Mouse (Mus musculus) limb, embryonic 14.5 days (tissue): ENCODE measurements around the gene Gpd1. TPM values are rescaled to one million over a fixed set of nuclear protein-coding genes. Genes with fewer than 3 reads are reported as not detected.

ENCODE experiments used
- ATAC-seq: fragments of 200-750 bp; cut with Nextera tagmentation; 2 replicates; pipeline ENCODE4 v1.8.0; 2017; ENCODE audit warnings: low read depth, moderate number of reproducible peaks, moderate TSS enrichment; ENCODE audit not compliant: low FRiP score
- DNase-seq: peaks from one replicate; pipeline ENCODE4 v3.0.0-alpha.2; 2015; ENCODE audit warnings: low spot score
- H3K27ac ChIP-seq: fragments of 300-500 bp; sonication (generic); replicated peaks from 2 replicates; pipeline ENCODE4 v1.5.1; 2014; ENCODE audit warnings: low read depth, mild to moderate bottlenecking, low read length, moderate library complexity, mixed read lengths
- H3K27me3 ChIP-seq: fragments of 300-500 bp; sonication (generic); 2 replicates; pipeline ENCODE4 v1.6.1; 2014; ENCODE audit warnings: low read length, mixed read lengths; ENCODE audit not compliant: control insufficient read depth, insufficient read depth
- H3K36me3 ChIP-seq: fragments of 300-500 bp; sonication (generic); 2 replicates; pipeline ENCODE4 v1.6.1; 2014; ENCODE audit warnings: mild to moderate bottlenecking, low read length, moderate library complexity, mixed read lengths; ENCODE audit not compliant: control insufficient read depth, insufficient read depth
- H3K4me1 ChIP-seq: fragments of 300-500 bp; sonication (generic); 2 replicates; pipeline ENCODE4 v1.6.1; 2014; ENCODE audit warnings: antibody characterized with exemption, low read length, mixed read lengths; ENCODE audit not compliant: control insufficient read depth, insufficient read depth
- H3K4me2 ChIP-seq: fragments of 300-500 bp; sonication (generic); replicated peaks from 2 replicates; pipeline ENCODE4 v1.6.1; 2014; ENCODE audit warnings: low read depth, mild to moderate bottlenecking, low read length, moderate library complexity; ENCODE audit not compliant: severe bottlenecking
- H3K4me3 ChIP-seq: fragments of 300-500 bp; sonication (generic); replicated peaks from 2 replicates; pipeline ENCODE4 v1.5.1; 2014; ENCODE audit warnings: low read length
- H3K9ac ChIP-seq: fragments of 300-500 bp; sonication (generic); 2 replicates; pipeline ENCODE4 v1.6.1; 2014; ENCODE audit warnings: mild to moderate bottlenecking, low read depth, low read length, moderate library complexity; ENCODE audit not compliant: severe bottlenecking
- H3K9me3 ChIP-seq: fragments of 300-500 bp; sonication (generic); 2 replicates; pipeline ENCODE4 v1.6.1; 2016; ENCODE audit warnings: low read length; ENCODE audit not compliant: control insufficient read depth
- POLR2A ChIP-seq: fragments of 200-500 bp; IDR thresholded peaks from 2 replicates; pipeline ENCODE4 v1.8.0; 2012; ENCODE audit warnings: inconsistent platforms, mild to moderate bottlenecking, moderate library complexity, borderline replicate concordance; ENCODE audit not compliant: insufficient read depth, insufficient read length; ENCODE audit errors: extremely low read depth
- WGBS: fragments of 180-500 bp; shearing (Covaris S2); extraction: QIAGEN DNeasy Blood & Tissue Kit; methylation state at CpG from one replicate; pipeline ENCODE4 v1.1.7; 2014; 5-methylcytosine and 5-hydroxymethylcytosine counted together
- polyA plus RNA-seq, 2 experiments: library from polyadenylated mRNA; depleted of rRNA in 1 of 2; stranded (reverse) in 1 of 2; unstranded in 1 of 2; fragments of >200 nt; fragmentation: Nextera tagmentation in 1 of 2; extraction: Ambion mirVana in 1 of 2; gene quantifications; 2 replicates each; pipeline versions ENCODE4 v1.2.1 to v1.2.3; 2012 to 2014

The Gpd1 gene
- polyA plus RNA-seq, 2 experiments, result 0.22 to 1.4 TPM

- Histone ChIP-seq H3K27ac (no peak overlapping the region), H3K9me3 (no peaks in the 10 kb centered on the region), H3K9ac (no peak overlapping the region), H3K4me3 (no peak overlapping the region), H3K27me3 (no peaks in the 10 kb centered on the region), H3K36me3 (no peaks in the 10 kb centered on the region), H3K4me1 (no peaks in the 10 kb centered on the region), H3K4me2 (no peak overlapping the region)
- ATAC-seq (no peak), DNase-seq (no peak)
- no peak for TF ChIP-seq POLR2A
- WGBS, result 56% methylated on average over 7 of the region's 7 CpGs
These were observed 38.3 kb upstream of the Gpd1 start for GRCm38 (mm10) chr15:99679008-99679407.

- no peaks in the 10 kb centered on the region for H3K4me1 ChIP-seq
- no peaks in the 10 kb centered on the region for H3K36me3 ChIP-seq
- no peak overlapping the region for H3K27ac ChIP-seq
- TF ChIP-seq POLR2A, result no peak
- no peak overlapping the region for H3K4me3 ChIP-seq
- H3K9ac ChIP-seq, result no peak overlapping the region
- no peaks in the 10 kb centered on the region for H3K9me3 ChIP-seq
- ATAC-seq (no peak), DNase-seq (no peak)
- no peaks in the 10 kb centered on the region for H3K27me3 ChIP-seq
- WGBS, result 91% methylated on average over 7 of the region's 7 CpGs
- no peak overlapping the region for H3K4me2 ChIP-seq
These were observed 34.4 kb upstream of the Gpd1 start for GRCm38 (mm10) chr15:99682880-99683279.

- WGBS, result 91% methylated on average over 5 of the region's 5 CpGs
- Histone ChIP-seq H3K27ac (no peak overlapping the region), H3K27me3 (no peaks in the 10 kb centered on the region), H3K4me2 (no peak overlapping the region), H3K4me1 (no peaks in the 10 kb centered on the region), H3K9me3 (no peaks in the 10 kb centered on the region), H3K9ac (no peak overlapping the region), H3K4me3 (no peak overlapping the region), H3K36me3 (no peaks in the 10 kb centered on the region)
- DNase-seq, result no peak
- ATAC-seq, result no peak
- TF ChIP-seq POLR2A, result no peak
These were observed 33.2 kb upstream of the Gpd1 start for GRCm38 (mm10) chr15:99684156-99684555.

- Histone ChIP-seq H3K9me3 (no peaks in the 10 kb centered on the region), H3K27me3 (0 out of 2 replicates have a peak, but pooled peaks cover 4% of the 10 kb centered on the region), H3K4me1 (no peaks in the 10 kb centered on the region), H3K4me3 (no peak overlapping the region), H3K36me3 (no peaks in the 10 kb centered on the region), H3K4me2 (no peak overlapping the region), H3K9ac (no peak overlapping the region), H3K27ac (no peak overlapping the region)
- ATAC-seq (peak; percentile 55; the same call in 1 of the 2 replicates), DNase-seq (peak; percentile 63)
- TF ChIP-seq POLR2A, result no peak
- 11% methylated on average over 4 of the region's 4 CpGs for WGBS
These were observed 28.6 kb upstream of the Gpd1 start for GRCm38 (mm10) chr15:99688712-99689111.

GRCm38 (mm10) chr15:99690924-99691323, 26.4 kb upstream of the Gpd1 start:
- Histone ChIP-seq H3K4me2 (no peak overlapping the region), H3K4me3 (no peak overlapping the region), H3K27ac (no peak overlapping the region), H3K4me1 (no peaks in the 10 kb centered on the region), H3K9ac (no peak overlapping the region), H3K27me3 (0 out of 2 replicates have a peak, but pooled peaks cover 4% of the 10 kb centered on the region), H3K9me3 (no peaks in the 10 kb centered on the region), H3K36me3 (no peaks in the 10 kb centered on the region)
- WGBS, result 12% methylated on average over 4 of the region's 4 CpGs
- DNase-seq (no peak), ATAC-seq (no peak)
- TF ChIP-seq POLR2A, result no peak

- 0 out of 2 replicates have a peak, but pooled peaks cover 4% of the 10 kb centered on the region for H3K27me3 ChIP-seq
- 0 out of 2 replicates have a peak overlapping the region, but pooled peaks have one; percentile 4 for H3K9ac ChIP-seq
These were observed 25.3 kb upstream of the Gpd1 start for GRCm38 (mm10) chr15:99691976-99692375.

More at GRCm38 (mm10) chr15:99691976-99692375, 25.3 kb upstream of the Gpd1 start:
- Histone ChIP-seq H3K4me2 (no peak overlapping the region), H3K36me3 (no peaks in the 10 kb centered on the region), H3K9me3 (no peaks in the 10 kb centered on the region), H3K27ac (no peak overlapping the region), H3K4me1 (no peaks in the 10 kb centered on the region), H3K4me3 (no peak overlapping the region)
- no peak for ATAC-seq
- WGBS, result 46% methylated on average over 9 of the region's 9 CpGs
- DNase-seq, result no peak
- TF ChIP-seq POLR2A, result no peak
